Mouse (Mus musculus): ENCODE measurements around the gene Eomes. TPM values are rescaled to one million over a fixed set of nuclear protein-coding genes. Genes with fewer than 3 reads are reported as not detected.

Gene Eomes
- polyA plus RNA-seq, 1 experiment from 2014 or later = 0.06 TPM

GRCm38 (mm10) chr9:118489579-118490019, 11.6 kb downstream of the Eomes start:
- Histone ChIP-seq H3K27me3 (replicated peaks; ENCODE audit: insufficient read depth, low read length) (peaks cover 18% of the 10 kb centered on the region), H3K27ac (ENCODE audit: low read length) (no peak overlapping the region), H3K4me2 (replicated peaks; ENCODE audit: low read depth, low read length) (peak overlapping the region; percentile 59), H3K4me3 (ENCODE audit: low read depth, low read length) (peak overlapping the region; percentile 37; the same call in 1 of the 2 replicates), H3K9ac (replicated peaks; ENCODE audit: low read depth) (no peak overlapping the region), H3K36me3 (ENCODE audit: insufficient read depth, low read length) (no peaks in the 10 kb centered on the region), H3K9me3 (ENCODE audit: low read length) (no peaks in the 10 kb centered on the region), H3K4me1 (ENCODE audit: insufficient read depth, low read depth, low read length) (no peaks in the 10 kb centered on the region; the same call in 1 of the 2 replicates)
- under 1% methylated on average over 16 of the region's 16 CpGs for WGBS
- ATAC-seq = peak; percentile 79
- DNase-seq (ENCODE audit: low spot score) = peak; percentile 81
- no peak for TF ChIP-seq EP300 (IDR thresholded peaks at IDR 0.05)
- TF ChIP-seq CTCF (IDR thresholded peaks at IDR 0.05) = peak; percentile 92

GRCm38 (mm10) chr9:118491195-118491594, 13.2 kb downstream of the Eomes start:
- 83% methylated on average over 4 of the region's 4 CpGs for WGBS
- TF ChIP-seq CTCF (IDR thresholded peaks at IDR 0.05) (no peak), EP300 (IDR thresholded peaks at IDR 0.05) (no peak)

GRCm38 (mm10) chr9:118492932-118493698, 15.1 kb downstream of the Eomes start:
- no peak for TF ChIP-seq EP300 (IDR thresholded peaks at IDR 0.05)
- no peak for TF ChIP-seq CTCF (IDR thresholded peaks at IDR 0.05)
- no peak overlapping the region for H3K9ac ChIP-seq (replicated peaks; ENCODE audit: low read depth)
- ATAC-seq (no peak), DNase-seq (ENCODE audit: low spot score) (no peak)
- no peak overlapping the region for H3K4me2 ChIP-seq (replicated peaks; ENCODE audit: low read depth, low read length)
- no peaks in the 10 kb centered on the region for H3K9me3 ChIP-seq (ENCODE audit: low read length)
- 79% methylated on average over 8 of the region's 8 CpGs for WGBS
- H3K27ac ChIP-seq (ENCODE audit: low read length) = no peak overlapping the region
- H3K4me1 ChIP-seq (ENCODE audit: insufficient read depth, low read depth, low read length) = no peaks in the 10 kb centered on the region
- H3K27me3 ChIP-seq (replicated peaks; ENCODE audit: insufficient read depth, low read length) = peaks cover under 1% of the 10 kb centered on the region
- no peak overlapping the region for H3K4me3 ChIP-seq (ENCODE audit: low read depth, low read length)
- no peaks in the 10 kb centered on the region for H3K36me3 ChIP-seq (ENCODE audit: insufficient read depth, low read length)

More at GRCm38 (mm10) chr9:118491195-118491594, 13.2 kb downstream of the Eomes start:
- no peaks in the 10 kb centered on the region for H3K36me3 ChIP-seq (ENCODE audit: insufficient read depth, low read length)
- H3K27me3 ChIP-seq (replicated peaks; ENCODE audit: insufficient read depth, low read length) = peaks cover 14% of the 10 kb centered on the region
- no peak overlapping the region for H3K9ac ChIP-seq (replicated peaks; ENCODE audit: low read depth)
- no peak overlapping the region for H3K4me2 ChIP-seq (replicated peaks; ENCODE audit: low read depth, low read length)
- H3K4me1 ChIP-seq (ENCODE audit: insufficient read depth, low read depth, low read length) = no peaks in the 10 kb centered on the region; the same call in 1 of the 2 replicates
- no peaks in the 10 kb centered on the region for H3K9me3 ChIP-seq (ENCODE audit: low read length)
- H3K4me3 ChIP-seq (ENCODE audit: low read depth, low read length) = no peak overlapping the region
- no peak overlapping the region for H3K27ac ChIP-seq (ENCODE audit: low read length)
- ATAC-seq = no peak
- DNase-seq (ENCODE audit: low spot score) = no peak

GRCm38 (mm10) chr9:118494106-118494505, 16.1 kb downstream of the Eomes start:
- Histone ChIP-seq H3K27ac (ENCODE audit: low read length) (no peak overlapping the region), H3K4me2 (replicated peaks; ENCODE audit: low read depth, low read length) (no peak overlapping the region), H3K36me3 (ENCODE audit: insufficient read depth, low read length) (no peaks in the 10 kb centered on the region), H3K27me3 (replicated peaks; ENCODE audit: insufficient read depth, low read length) (no peaks in the 10 kb centered on the region), H3K9me3 (ENCODE audit: low read length) (no peaks in the 10 kb centered on the region), H3K9ac (replicated peaks; ENCODE audit: low read depth) (no peak overlapping the region), H3K4me3 (ENCODE audit: low read depth, low read length) (no peak overlapping the region), H3K4me1 (ENCODE audit: insufficient read depth, low read depth, low read length) (no peaks in the 10 kb centered on the region)
- DNase-seq (ENCODE audit: low spot score) = no peak
- WGBS = 90% methylated on average over 5 of the region's 5 CpGs
- TF ChIP-seq EP300 (IDR thresholded peaks at IDR 0.05) (no peak), CTCF (IDR thresholded peaks at IDR 0.05) (peak; percentile 17)
- ATAC-seq = no peak

GRCm38 (mm10) chr9:118495933-118496332, 17.9 kb downstream of the Eomes start:
- 78% methylated on average over 3 of the region's 3 CpGs for WGBS

GRCm38 (mm10) chr9:118496952-118497351, 18.9 kb downstream of the Eomes start:
- WGBS = 58% methylated on average over 3 of the region's 3 CpGs
- Histone ChIP-seq H3K36me3 (ENCODE audit: insufficient read depth, low read length) (no peaks in the 10 kb centered on the region), H3K4me2 (replicated peaks; ENCODE audit: low read depth, low read length) (no peak overlapping the region), H3K4me1 (ENCODE audit: insufficient read depth, low read depth, low read length) (no peaks in the 10 kb centered on the region), H3K27me3 (replicated peaks; ENCODE audit: insufficient read depth, low read length) (no peaks in the 10 kb centered on the region), H3K9ac (replicated peaks; ENCODE audit: low read depth) (no peak overlapping the region), H3K9me3 (ENCODE audit: low read length) (no peaks in the 10 kb centered on the region), H3K4me3 (ENCODE audit: low read depth, low read length) (no peak overlapping the region), H3K27ac (ENCODE audit: low read length) (no peak overlapping the region)
- ATAC-seq = peak; percentile 38; the same call in 1 of the 2 replicates
- peak; percentile 37 for DNase-seq (ENCODE audit: low spot score)
- TF ChIP-seq EP300 (IDR thresholded peaks at IDR 0.05) (no peak), CTCF (IDR thresholded peaks at IDR 0.05) (no peak)

More at GRCm38 (mm10) chr9:118495933-118496332, 17.9 kb downstream of the Eomes start:
- H3K4me3 ChIP-seq (ENCODE audit: low read depth, low read length) = no peak overlapping the region
- H3K9ac ChIP-seq (replicated peaks; ENCODE audit: low read depth) = no peak overlapping the region
- no peak overlapping the region for H3K4me2 ChIP-seq (replicated peaks; ENCODE audit: low read depth, low read length)
- no peak for DNase-seq (ENCODE audit: low spot score)
- H3K9me3 ChIP-seq (ENCODE audit: low read length) = no peaks in the 10 kb centered on the region
- no peaks in the 10 kb centered on the region for H3K36me3 ChIP-seq (ENCODE audit: insufficient read depth, low read length)
- H3K27ac ChIP-seq (ENCODE audit: low read length) = no peak overlapping the region
- H3K27me3 ChIP-seq (replicated peaks; ENCODE audit: insufficient read depth, low read length) = no peaks in the 10 kb centered on the region
- ATAC-seq = no peak
- H3K4me1 ChIP-seq (ENCODE audit: insufficient read depth, low read depth, low read length) = no peaks in the 10 kb centered on the region
- TF ChIP-seq CTCF (IDR thresholded peaks at IDR 0.05) (no peak), EP300 (IDR thresholded peaks at IDR 0.05) (no peak)

All from lung, postnatal 0 days (tissue).